Mouse (Mus musculus) liver, postnatal 0 days (tissue): ENCODE results near the gene Gdf15.

Source experiments
- CTCF ChIP-seq: sonication (generic); IDR thresholded peaks from 2 replicates; pipeline ENCODE4 v1.5.1; 2016; ENCODE audit warnings: antibody characterized with exemption, low read depth
- EP300 ChIP-seq: IDR thresholded peaks from 2 replicates; pipeline ENCODE4 v1.6.1; 2016; ENCODE audit warnings: antibody characterized with exemption, low read depth, mild to moderate bottlenecking

DNA sequence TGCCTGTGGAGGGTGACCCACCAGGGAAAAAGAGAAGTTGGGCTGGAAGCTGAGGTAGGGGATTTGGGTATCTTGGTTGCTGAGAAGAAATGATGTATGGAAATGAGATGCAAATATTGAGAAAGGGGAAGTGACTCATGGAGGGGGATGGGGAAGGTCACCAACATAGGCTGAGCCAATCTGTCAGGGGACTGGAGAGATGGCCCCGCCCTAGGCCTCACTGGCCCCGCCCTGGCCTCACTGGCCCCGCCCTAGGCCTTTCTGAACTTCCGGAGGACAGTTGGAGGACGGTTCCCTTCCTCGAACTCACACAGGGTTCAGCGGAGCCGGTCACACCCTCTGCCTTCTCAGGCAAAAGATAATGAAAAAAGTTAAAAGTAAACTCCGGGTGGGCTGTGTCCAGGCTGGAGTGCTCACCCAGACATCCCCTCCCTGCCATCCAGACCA is 13.3 kb downstream of the Gdf15 start:
- TF ChIP-seq CTCF, result no peak
- no peak for TF ChIP-seq EP300
